Mouse (Mus musculus) myocyte (in vitro differentiated cells): ENCODE data around the gene Gpatch3. TPM values are rescaled to one million over a fixed set of nuclear protein-coding genes. Genes with fewer than 3 reads are reported as not detected.

Experiments used
- H3K27me3 ChIP-seq: one replicate; pipeline ENCODE4 v1.6.1; 2011; ENCODE audit not compliant: control insufficient read depth, insufficient read depth, insufficient read length
- H3K36me3 ChIP-seq: one replicate; pipeline ENCODE4 v1.6.1; 2011; ENCODE audit not compliant: control insufficient read depth, insufficient read depth
- H3K4me2 ChIP-seq: one replicate; pipeline ENCODE4 v1.6.1; 2011; ENCODE audit warnings: low read depth, control low read depth
- H3K4me3 ChIP-seq: one replicate; pipeline ENCODE4 v1.5.1; 2011; ENCODE audit warnings: mild to moderate bottlenecking, control low read depth, moderate library complexity
- H3K79me2 ChIP-seq: one replicate; pipeline ENCODE4 v1.6.1; 2011; ENCODE audit not compliant: control insufficient read depth, insufficient read depth
- H3ac ChIP-seq: one replicate; pipeline ENCODE4 v1.6.1; 2011; ENCODE audit not compliant: control insufficient read depth, insufficient read length
- CEBPB ChIP-seq: IDR thresholded peaks from 2 replicates; pipeline ENCODE4 v1.6.1; 2011; ENCODE audit warnings: mild to moderate bottlenecking, moderate library complexity; ENCODE audit not compliant: poor library complexity, insufficient read depth, severe bottlenecking
- E2F4 ChIP-seq: IDR thresholded peaks from one replicate; pipeline ENCODE4 v1.6.1; 2011; ENCODE audit warnings: mild to moderate bottlenecking, control low read depth, moderate library complexity; ENCODE audit not compliant: insufficient read depth
- MAX ChIP-seq: IDR thresholded peaks from one replicate; pipeline ENCODE4 v1.6.1; 2011; ENCODE audit warnings: low read depth, mild to moderate bottlenecking, control low read depth
- MYOD1 ChIP-seq, 3 experiments: IDR thresholded peaks; one replicate each; pipeline ENCODE4 v1.6.1; 2011; ENCODE audit warnings: control low read depth in 2 of 3, low read depth in 2 of 3, mild to moderate bottlenecking in 2 of 3, moderate library complexity in 1 of 3; ENCODE audit not compliant: insufficient read length in 2 of 3, control insufficient read depth in 1 of 3
- MYOG ChIP-seq, 3 experiments: IDR thresholded peaks; one replicate each; pipeline ENCODE4 v1.6.1; 2011; ENCODE audit warnings: control low read depth in 2 of 3, low read depth in 2 of 3, mild to moderate bottlenecking in 2 of 3; ENCODE audit not compliant: insufficient read length in 2 of 3, control insufficient read depth in 1 of 3, insufficient read depth in 1 of 3
- POLR2A ChIP-seq: IDR thresholded peaks from one replicate; pipeline ENCODE4 v1.6.1; 2011; ENCODE audit warnings: low read depth, mild to moderate bottlenecking, control low read depth, moderate library complexity; ENCODE audit not compliant: insufficient read length
- POLR2AphosphoS2 ChIP-seq: IDR thresholded peaks from one replicate; pipeline ENCODE4 v1.6.1; 2011; ENCODE audit warnings: low read depth, control low read depth; ENCODE audit not compliant: insufficient read length
- REST ChIP-seq: IDR thresholded peaks from one replicate; pipeline ENCODE4 v1.6.1; 2011; ENCODE audit warnings: mild to moderate bottlenecking, control low read depth, moderate library complexity; ENCODE audit not compliant: insufficient read depth, insufficient read length
- SRF ChIP-seq: IDR thresholded peaks from one replicate; pipeline ENCODE4 v1.6.1; 2011; ENCODE audit warnings: low read depth; ENCODE audit not compliant: control insufficient read depth, insufficient read length
- TCF12 ChIP-seq: IDR thresholded peaks from one replicate; pipeline ENCODE4 v1.6.1; 2011; ENCODE audit warnings: mild to moderate bottlenecking, control low read depth; ENCODE audit not compliant: poor library complexity, insufficient read depth, severe bottlenecking
- TCF3 ChIP-seq: IDR thresholded peaks from one replicate; pipeline ENCODE4 v1.6.1; 2011; ENCODE audit warnings: low read depth, control low read depth; ENCODE audit not compliant: insufficient read length
- USF1 ChIP-seq: IDR thresholded peaks from one replicate; pipeline ENCODE4 v1.6.1; 2011; ENCODE audit warnings: low read depth, mild to moderate bottlenecking, control low read depth, moderate library complexity
- polyA plus RNA-seq: library from polyadenylated mRNA; unstranded; fragments of >200 nt; fragmentation: generic; extraction: Trizol; gene quantifications from one replicate; pipeline ENCODE4 v1.2.1, GENCODE M21; 2012; ENCODE audit warnings: missing spikeins

Gene Gpatch3
- 4.1 TPM for polyA plus RNA-seq

DNA sequence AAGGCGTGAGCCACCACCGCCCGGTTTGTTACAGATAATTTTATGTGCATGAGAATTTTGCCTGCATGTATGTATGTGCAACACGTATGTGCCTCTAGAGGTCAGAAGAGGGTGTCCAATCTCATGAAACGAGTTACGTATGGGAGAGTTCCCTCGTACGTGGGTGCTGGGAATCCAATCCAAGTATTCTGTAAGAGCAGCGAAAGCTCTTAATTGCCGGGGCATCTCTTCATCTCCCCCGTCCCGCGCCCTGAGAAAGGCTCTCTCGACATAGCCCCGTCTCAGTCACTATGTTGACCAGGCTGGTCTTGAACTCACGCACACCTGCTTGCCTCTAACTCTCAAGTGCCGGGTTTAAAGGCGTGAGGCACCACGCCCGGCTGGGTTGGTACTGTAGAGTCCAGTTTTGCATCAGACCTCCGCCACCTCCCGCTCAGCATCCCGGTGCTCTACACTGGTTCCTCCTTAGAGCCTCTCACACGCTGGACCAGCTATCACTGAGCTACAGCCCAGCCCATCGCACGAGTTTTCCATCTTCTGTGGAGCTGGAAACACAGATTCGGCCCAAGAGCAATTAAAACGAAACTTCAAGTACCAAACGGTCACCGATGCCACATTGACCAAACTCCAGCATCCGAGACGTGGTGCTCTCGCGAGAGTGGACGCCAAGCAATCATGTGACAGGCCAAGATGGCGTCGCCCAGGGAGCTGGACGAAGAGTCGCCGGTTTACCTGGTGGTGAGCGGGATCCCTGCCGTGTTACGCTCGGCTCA is at the start of gene Gpatch3:
Gpatch3 (plus strand) TSS at position 676 of the 773 bp plus-strand sequence.
- Histone ChIP-seq H3K4me3 (peak within 1 kb of the TSS; percentile 67), H3K27me3 (no peaks in the 10 kb centered on the region), H3K79me2 (peaks cover 6% of the 10 kb centered on the region), H3K4me2 (peak within 1 kb of the TSS; percentile 79), H3ac (peak within 1 kb of the TSS; percentile 20), H3K36me3 (no peaks in the 10 kb centered on the region)
- TF ChIP-seq TCF12 = no peak
- TF ChIP-seq MYOG (IDR thresholded peaks at IDR 0.05; ENCODE audit: control insufficient read depth in 1 of 3, insufficient read depth in 1 of 3, insufficient read length in 2 of 3, low read depth in 2 of 3) = no peak
- no peak for TF ChIP-seq MAX
- no peak for TF ChIP-seq SRF
- no peak for TF ChIP-seq MYOD1 (IDR thresholded peaks at IDR 0.05; ENCODE audit: control insufficient read depth in 1 of 3, insufficient read length in 2 of 3, low read depth in 2 of 3)
- peak; percentile 84 for TF ChIP-seq POLR2A
- no peak for TF ChIP-seq E2F4
- TF ChIP-seq USF1 = peak; percentile 99
- no peak for TF ChIP-seq TCF3
- TF ChIP-seq REST = no peak
- no peak for TF ChIP-seq CEBPB
- TF ChIP-seq POLR2AphosphoS2 = peak; percentile 79

DNA sequence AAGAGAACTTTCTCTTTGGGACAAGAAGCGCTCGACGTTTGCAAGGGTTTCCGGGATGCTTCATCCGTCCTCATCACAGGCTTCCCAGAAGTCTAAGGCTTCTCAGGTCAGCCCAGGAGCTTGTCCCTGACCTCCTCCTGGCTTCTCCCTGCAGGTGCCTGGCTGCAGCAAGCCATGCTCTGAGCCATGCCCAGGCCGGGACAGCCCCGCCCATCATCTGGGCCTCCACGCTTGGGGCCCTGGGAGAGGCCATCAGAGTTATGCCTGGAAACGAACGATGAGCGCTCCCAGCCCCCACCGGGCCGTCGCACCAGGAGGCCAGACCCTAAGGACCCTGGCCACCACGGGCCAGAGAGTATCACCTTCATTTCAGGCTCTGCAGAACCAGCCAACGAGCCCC is 46.8 kb upstream of the Gpatch3 start:
- Histone ChIP-seq H3K4me3 (no peak overlapping the region), H3K36me3 (no peaks in the 10 kb centered on the region), H3K79me2 (no peaks in the 10 kb centered on the region), H3ac (no peak overlapping the region), H3K27me3 (peaks cover 6% of the 10 kb centered on the region), H3K4me2 (no peak overlapping the region)
- no peak for TF ChIP-seq POLR2AphosphoS2

DNA sequence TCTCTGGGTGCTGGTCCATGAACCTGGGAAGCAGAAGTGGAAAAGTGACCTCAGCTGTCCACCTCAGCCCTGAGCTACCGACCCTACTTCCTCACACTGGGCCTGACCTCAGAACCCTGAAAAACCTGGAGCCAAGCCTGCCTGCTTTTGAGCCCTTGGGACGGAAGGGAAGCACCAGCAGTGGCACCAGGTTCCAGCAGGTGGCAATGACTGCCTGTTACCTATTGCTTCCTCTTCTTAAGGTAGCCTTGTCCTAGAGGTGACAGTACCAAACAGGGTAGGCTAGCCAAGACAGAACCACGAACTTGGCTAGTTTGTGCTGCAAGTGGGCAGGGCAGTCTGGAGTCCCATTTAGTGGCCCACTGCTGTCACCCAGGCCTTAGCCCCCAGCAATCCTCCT is 41.8 kb upstream of the Gpatch3 start:
- Histone ChIP-seq H3K79me2 (no peaks in the 10 kb centered on the region), H3K27me3 (no peaks in the 10 kb centered on the region), H3K4me2 (no peak overlapping the region), H3K36me3 (no peaks in the 10 kb centered on the region), H3ac (no peak overlapping the region), H3K4me3 (no peak overlapping the region)
- TF ChIP-seq MAX (no peak), TCF12 (no peak), POLR2A (no peak)

DNA sequence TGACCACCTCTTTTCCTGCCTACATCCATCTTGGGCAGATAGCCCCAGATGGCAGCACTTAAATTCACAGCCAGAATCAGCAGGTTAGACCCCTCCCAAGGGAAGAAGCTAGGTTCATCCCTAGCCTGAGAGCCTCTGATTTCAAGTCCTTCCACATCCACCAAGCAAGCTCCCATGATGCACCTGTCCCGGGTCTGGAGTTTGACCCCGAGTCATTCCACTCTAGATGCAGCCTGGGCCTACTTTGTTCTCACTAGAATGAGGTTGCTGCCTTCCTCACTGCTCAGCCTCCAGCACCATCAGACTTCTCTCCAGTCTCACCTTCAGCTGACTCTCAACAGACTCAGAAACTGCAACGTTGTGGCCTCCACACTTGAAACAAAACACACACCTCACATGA is 38.5 kb upstream of the Gpatch3 start:
- H3ac ChIP-seq = no peak overlapping the region
- TF ChIP-seq POLR2A (no peak), MYOD1 (IDR thresholded peaks at IDR 0.05; ENCODE audit: control insufficient read depth in 1 of 3, insufficient read length in 2 of 3, low read depth in 2 of 3) (no peak), TCF3 (no peak), USF1 (no peak), POLR2AphosphoS2 (no peak), TCF12 (no peak), CEBPB (no peak), REST (no peak), MYOG (IDR thresholded peaks at IDR 0.05; ENCODE audit: control insufficient read depth in 1 of 3, insufficient read depth in 1 of 3, insufficient read length in 2 of 3, low read depth in 2 of 3) (no peak), MAX (no peak), SRF (no peak), E2F4 (no peak)

DNA sequence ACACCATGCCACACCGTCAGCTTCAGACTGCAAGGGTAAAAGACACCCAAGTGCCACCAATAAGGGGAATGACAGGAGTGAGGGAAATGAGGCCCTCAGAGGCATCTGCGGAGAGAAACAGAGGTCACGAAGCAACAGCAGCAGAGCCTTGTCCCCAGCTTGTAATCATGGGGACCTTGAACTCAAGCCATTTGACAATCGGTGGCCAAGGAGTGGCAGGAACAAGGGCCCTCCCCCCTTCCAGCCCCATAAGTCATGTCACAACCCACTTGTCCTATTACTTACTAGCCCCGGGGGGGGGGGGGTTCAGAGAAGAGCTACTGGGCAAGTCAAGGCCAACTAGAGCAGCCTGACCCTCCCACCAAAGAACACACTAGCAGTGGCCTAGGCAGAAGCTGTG is 37.9 kb upstream of the Gpatch3 start:
- Histone ChIP-seq H3K36me3 (no peaks in the 10 kb centered on the region), H3K4me3 (no peak overlapping the region), H3K79me2 (peaks cover 13% of the 10 kb centered on the region), H3K4me2 (no peak overlapping the region), H3ac (no peak overlapping the region), H3K27me3 (no peaks in the 10 kb centered on the region)
- TF ChIP-seq MAX (no peak), REST (no peak), TCF3 (no peak), CEBPB (no peak), POLR2AphosphoS2 (no peak), POLR2A (no peak), USF1 (no peak), TCF12 (no peak), MYOD1 (IDR thresholded peaks at IDR 0.05; ENCODE audit: control insufficient read depth in 1 of 3, insufficient read length in 2 of 3, low read depth in 2 of 3) (no peak), SRF (no peak), E2F4 (no peak), MYOG (IDR thresholded peaks at IDR 0.05; ENCODE audit: control insufficient read depth in 1 of 3, insufficient read depth in 1 of 3, insufficient read length in 2 of 3, low read depth in 2 of 3) (no peak)

More for the DNA sequence above, 38.5 kb upstream of the Gpatch3 start:
- Histone ChIP-seq H3K4me3 (no peak overlapping the region), H3K36me3 (no peaks in the 10 kb centered on the region), H3K4me2 (no peak overlapping the region), H3K27me3 (no peaks in the 10 kb centered on the region), H3K79me2 (peaks cover 9% of the 10 kb centered on the region)
